Mouse (Mus musculus) cerebellum, adult (tissue): Measurements from ENCODE around the gene Setd2.
A peak's percentile ranks its signal among the peaks of the same experiment; 100 is the strongest.

Experiments used
- ATAC-seq: cut with Nextera tagmentation; 2 replicates; pipeline ENCODE4 v1.9.2; 2017; ENCODE audit warnings: mild to moderate bottlenecking, moderate library complexity, mixed read lengths; ENCODE audit not compliant: insufficient number of reproducible peaks, low FRiP score, low TSS enrichment

Setd2 gene

GRCm38 (mm10) chr9:110652963-110653654, 120.7 kb downstream of the Setd2 start:
- ATAC-seq, result no peak

DNA sequence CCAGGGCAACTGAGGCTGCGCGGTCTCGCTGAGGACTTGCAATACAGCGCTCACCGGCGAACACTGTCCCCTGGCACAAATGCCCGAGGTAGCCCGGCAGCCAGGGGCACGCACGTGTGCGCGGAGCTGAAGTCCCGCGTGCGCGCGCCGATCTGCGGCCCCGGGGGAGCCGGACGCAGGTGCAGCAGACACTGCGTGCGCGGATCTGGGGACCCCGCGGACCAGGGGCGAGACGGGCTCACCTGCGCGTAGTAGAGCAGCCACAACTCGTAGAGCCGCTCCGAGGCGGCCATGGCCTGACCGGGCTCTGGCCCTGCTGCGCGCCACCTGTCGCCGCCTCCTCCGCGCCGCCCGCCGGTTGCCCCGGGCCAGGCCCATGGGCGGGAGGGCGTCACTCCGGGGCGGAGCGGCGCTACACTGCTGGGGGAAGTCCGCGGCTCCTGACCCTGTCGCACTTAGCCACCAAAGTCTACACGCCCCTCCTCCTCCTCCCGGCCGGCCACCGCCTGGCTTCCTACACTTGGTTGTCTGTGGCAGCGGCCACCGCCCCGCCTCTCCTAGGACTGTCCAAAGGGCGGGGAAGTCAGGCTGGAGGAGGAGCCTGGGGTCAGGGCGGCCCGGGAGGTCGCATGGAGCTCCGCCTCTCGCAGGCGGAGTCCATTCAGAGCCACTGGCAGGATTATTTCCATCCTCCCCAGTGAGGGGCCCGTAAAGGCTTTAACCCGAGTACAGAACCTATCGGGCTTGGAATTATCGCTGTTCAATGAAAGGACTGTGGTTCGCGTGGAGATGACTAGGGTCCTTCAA, 121.5 kb downstream of the Setd2 start, which contains the start of gene Nbeal2:
TSS of gene Nbeal2 (minus strand) at position 507 of the 807 bp plus-strand sequence.
- ATAC-seq, result peak; percentile 68

DNA sequence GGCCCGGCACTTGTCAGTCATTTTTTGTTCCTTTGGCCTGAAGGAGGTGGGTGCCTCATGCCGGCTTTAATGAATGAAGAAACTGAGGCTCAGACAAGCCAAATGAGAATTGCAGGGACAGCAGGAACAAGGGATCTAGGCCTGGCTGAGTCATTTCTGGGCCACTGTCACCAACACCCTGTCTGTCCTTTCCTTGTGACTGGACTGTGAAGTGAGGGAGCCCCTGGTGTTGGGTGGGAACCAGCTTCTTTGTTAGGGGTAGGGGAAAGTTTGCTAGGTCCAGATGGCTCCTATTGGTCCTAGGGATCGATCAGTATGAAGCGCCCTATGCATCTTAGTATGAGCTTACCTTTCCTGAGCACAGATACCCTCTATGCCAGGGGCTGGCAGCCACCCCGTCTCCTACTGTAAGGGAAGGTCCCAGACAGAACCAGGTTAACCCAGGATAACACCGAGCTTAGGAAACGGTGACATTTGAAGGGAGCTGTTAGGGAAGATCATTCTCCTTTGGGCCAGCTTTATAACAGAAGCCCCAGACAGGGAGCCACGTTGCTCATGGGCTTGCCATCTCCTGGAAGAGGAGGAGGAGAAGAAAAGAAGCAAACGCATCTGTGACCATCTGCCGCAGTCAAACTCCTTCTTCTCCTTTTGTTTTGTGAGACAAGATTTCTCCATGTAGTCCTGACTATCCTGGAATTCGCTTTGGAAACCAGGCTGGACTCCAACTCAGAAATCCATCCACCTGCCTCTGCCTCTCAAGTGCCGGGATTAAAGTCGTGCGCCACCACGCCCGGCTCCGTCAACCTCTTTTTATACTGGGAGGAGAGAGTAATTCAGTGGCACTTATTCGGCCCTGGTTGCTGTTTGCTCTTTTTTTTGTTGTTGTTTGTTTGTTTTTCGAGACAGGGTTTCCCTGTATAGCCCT, 122.6 kb downstream of the Setd2 start:
- no peak for ATAC-seq

DNA sequence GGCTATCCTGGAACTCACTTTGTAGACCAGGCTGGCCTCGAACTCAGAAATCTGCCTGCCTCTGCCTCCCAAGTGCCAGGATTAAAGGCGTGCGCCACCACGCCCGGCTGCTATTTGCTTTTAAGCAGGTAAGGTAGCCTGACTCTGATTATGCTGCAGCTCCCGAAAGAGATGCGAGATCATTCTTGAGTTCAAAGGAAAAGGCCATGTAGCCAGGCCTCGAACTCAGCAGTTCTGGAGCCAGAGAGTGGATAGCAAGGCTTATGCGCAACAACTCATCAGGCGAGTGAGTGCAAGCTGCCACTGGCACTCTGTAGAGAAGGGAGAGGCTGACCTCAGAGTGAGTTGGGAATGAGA, 123.2 kb downstream of the Setd2 start:
- no peak for ATAC-seq

DNA sequence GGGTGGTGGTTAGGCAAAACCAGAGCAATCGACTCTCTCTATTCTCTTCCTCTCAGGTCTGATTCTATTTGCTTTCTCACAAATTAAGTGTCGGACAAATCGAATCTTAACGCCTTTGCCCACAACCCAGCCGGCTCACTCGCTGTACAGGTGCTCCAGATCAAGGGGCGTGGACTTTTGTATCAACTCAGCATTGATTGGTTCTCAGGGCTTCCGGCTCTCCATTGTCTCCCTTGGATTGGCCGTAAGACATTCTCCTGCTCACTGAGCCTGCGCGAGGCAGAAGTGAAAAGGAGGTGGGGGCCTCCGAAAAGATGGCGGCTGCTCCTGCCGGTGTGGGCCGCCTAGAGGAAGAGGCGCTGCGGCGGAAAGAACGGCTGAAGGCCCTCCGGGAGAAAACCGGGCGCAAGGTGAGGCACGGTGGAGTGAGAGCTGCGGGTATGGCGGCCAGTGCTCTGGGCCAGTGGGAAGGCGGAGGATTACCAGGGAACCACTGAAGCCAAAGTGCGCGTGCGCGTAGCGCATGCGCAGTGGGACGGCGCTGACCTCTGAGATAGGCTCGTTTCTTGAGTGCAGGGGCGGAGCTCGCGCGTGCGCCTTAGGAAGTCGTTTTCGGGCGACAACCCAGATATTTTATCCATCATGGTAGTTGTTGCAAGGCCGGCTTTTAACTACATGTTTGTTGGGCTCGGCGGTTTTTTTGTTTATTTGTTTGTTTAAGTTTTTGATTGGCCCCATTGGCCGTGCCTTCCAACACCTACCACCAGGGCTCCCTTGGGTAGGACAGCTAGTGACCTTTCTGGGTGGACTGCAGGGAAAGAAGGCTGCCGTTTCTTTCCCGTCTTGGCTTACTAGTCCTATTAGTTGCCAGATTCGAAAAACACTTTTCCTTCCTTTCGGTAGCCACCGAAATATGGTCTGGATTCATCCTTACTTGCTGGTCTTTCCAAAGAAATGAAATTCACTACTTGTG, 124.1 kb downstream of the Setd2 start, which contains the start of gene Ccdc12:
TSS of gene Ccdc12 (plus strand) at position 255 of the 973 bp plus-strand sequence.
- peak; percentile 91 for ATAC-seq

DNA sequence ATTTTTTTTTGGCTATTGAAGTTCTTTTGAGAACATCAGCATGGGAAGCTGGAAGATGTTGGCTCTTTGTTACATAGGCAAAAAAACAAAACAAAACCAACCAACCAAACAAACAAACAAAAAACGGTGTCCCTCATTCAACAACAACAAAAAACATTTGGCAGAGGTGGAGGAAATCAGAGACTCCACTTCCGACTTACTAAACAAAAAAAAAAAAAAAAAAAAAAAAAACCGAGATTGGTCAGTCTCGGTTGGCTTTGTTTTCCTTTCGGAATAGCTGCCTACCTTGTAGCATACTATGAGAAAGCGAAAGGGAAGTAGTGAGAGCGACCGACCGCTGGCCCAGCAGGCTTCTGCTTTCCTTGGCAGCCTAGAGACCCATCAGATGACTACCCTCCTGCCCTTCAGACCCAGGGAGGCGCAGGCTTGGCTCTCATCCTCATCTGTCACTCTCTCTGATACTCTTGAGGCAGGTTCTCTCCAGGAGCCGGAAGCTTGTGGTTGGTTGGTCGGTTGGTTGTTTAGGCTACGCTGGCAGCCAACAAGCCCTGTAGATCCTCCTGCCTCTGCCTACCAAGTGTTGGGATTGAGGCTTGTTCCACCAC, 125.2 kb downstream of the Setd2 start:
- no peak for ATAC-seq

GRCm38 (mm10) chr9:110659521-110659920, 127.1 kb downstream of the Setd2 start:
- ATAC-seq, result no peak

DNA sequence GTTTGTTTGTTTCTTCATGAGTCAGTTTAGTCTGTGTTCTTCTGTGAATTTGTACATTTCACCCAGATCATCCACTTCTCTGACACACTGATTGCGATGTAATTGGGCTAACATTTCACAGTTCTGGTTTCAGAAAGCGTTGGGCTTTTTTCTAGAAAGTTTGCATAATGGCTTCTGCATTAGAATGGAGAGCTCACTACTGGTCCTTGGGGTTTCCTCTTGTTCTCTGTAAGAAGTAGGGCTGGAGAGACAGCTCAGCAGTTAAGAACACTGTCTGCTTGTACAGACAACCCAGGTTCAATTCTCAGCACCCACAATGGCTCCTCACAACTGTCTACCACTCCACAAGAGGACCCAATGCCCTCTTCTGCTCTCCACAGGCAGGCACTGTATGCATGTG, 127.8 kb downstream of the Setd2 start:
- no peak for ATAC-seq

DNA sequence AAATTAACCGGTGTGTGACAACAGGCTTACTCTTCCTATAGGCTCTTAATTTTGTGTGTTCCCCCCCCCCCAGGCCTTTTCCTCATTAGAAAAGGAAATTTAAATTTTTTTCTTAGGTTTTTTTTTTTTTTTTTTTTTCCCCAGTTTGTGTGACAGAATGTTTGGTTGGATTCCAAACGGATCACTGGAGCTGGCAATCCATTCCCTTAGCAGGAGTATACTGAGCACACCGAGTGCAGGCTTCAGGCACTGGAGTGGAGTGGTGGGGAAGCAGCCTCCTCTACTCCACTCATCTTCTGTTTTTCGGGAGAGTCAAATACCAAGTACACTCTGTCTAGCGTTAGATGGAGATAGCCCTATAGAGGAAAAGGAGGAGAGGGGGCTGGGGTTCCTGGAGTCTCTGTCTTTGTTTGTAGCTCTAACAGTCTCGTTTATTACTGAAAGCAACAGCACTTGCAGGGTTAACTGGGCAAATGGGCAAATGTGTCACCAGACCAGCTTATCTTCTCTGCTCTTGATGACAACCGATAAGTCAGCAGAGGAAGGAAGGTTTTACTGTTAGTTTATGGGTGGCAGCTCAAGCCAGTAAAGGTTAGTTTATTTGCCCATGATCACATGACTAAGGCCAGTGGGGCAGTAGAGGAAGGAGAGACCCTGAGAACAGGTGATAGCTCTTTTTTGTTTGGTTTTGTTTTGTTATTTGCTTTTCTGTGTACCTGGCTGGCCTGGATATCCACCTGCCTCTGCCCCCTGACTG, 128.6 kb downstream of the Setd2 start:
- no peak for ATAC-seq

GRCm38 (mm10) chr9:110662844-110663243, 130.4 kb downstream of the Setd2 start:
- no peak for ATAC-seq

- ATAC-seq, result no peak
These were observed 133.5 kb downstream of the Setd2 start for GRCm38 (mm10) chr9:110665912-110666311.

GRCm38 (mm10) chr9:110666374-110666773, 134.0 kb downstream of the Setd2 start:
- no peak for ATAC-seq

DNA sequence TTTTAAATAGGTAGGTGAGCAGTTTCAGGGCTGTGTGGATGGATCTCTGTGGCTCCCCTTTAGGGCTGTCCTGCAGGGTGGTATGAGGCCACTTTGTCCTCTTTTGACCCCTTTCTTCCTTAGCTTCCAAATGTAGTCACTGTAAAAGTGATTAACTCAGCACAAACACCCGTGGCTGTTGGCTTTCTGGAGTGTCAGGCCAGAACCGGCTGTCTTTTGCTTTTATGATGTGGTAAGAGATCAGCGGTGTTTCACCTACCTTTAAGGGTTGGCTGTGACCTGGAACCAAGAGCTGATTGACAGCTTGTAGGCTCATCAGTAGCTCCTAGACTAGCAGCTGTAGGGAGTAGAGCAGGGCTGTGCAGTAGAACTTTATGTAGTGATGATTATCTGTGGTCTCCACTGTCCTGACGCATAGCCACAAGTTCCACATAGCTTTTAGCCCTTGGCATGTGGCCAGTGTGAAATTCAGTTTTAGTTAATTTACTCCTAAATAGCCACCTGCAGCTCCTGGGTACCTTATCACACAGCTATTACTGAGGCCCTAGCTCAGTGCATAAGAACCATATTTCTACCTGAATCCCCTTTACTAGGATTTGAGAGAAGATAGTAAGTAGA, 134.9 kb downstream of the Setd2 start:
- no peak for ATAC-seq
